Mouse (Mus musculus): ENCODE measurements around the gene Impad1. TPM values are rescaled to one million over a fixed set of nuclear protein-coding genes. Genes with fewer than 3 reads are reported as not detected.

Gene Impad1
- polyA plus RNA-seq (2014; fragmentation: Nextera tagmentation; extraction: Ambion mirVana) = 53.5 and 53.8 TPM in 2 replicates

DNA sequence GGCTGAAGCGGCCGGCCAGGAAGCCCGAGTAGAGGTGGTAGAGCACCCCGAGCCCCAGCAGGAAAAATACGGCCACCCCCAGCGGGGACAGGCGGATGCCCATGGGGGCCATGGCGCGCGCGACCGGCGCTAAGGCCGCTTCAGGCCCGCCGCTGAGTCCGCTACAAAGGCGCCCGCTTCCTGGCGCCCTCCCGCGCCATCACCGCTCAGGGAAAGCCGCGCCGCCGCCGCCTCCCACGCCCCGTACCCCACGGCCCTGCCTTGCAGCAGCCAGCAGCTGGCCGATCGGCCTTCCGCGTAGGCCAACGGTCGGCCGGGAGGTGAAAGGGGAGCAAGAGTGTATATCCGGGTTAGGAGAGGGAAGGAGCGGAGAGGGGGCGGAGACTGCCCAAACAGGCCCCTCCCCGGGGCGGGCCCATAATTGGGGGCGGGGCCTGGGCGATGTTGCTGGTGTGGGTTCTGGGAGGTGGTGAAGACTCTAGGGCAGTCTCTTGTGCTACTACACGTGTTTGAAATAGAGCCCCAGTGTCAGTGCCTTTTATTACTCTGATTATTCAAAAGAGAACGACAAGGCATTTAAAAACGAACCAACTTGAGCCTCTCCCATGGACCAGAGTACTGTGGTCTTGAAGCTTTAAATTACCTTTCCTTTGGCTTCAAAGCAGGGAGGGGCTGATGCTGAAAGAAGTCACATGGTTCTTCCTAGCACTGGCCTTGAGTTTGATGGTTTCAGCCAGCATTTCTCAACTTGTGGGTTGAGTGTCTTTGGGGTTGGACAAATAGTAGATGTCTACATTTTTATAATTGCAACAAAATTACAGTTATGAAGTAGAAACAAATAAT lies at the start of gene Impad1:
Gene Impad1 (minus strand): TSS at position 364 of the 843 bp plus-strand sequence.
- WGBS = under 1% methylated on average over 45 of the region's 48 CpGs
- ATAC-seq (ENCODE audit: low FRiP score, low TSS enrichment) = peak; percentile 98

DNA sequence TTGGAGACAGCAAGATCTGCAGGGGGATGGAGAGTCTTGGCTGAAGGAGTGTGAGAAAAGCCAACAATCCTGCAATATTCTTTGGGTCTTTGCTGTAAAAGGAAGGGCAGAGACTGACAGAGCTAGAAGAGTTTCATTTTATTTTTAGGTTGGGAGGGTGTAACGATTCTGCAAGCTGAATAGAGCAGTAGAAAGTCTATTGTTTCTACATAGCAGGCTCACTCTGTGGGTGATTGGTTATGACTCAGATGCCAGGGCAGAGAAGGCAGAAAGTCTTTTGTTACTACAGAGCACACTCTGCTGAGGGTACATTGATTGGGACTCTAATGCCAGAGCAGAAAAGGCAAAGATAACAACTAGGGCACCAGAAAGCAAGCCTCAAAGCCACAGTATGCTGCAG lies 47.0 kb upstream of the Impad1 start:
- H3K4me1 ChIP-seq (ENCODE audit: control insufficient read depth, insufficient read depth, low read length) = no peaks in the 10 kb centered on the region
- 79% methylated on average over 1 of the region's 1 CpGs for WGBS
- no peak overlapping the region for H3K4me2 ChIP-seq (replicated peaks; ENCODE audit: low read depth, low read length)
- no peaks in the 10 kb centered on the region for H3K36me3 ChIP-seq (ENCODE audit: control insufficient read depth, insufficient read depth, low read length)
- H3K27me3 ChIP-seq (ENCODE audit: control insufficient read depth, insufficient read depth, low read length) = no peaks in the 10 kb centered on the region
- H3K9me3 ChIP-seq (ENCODE audit: control insufficient read depth, low read length) = no peaks in the 10 kb centered on the region
- H3K9ac ChIP-seq (ENCODE audit: low read depth, low read length) = no peak overlapping the region
- H3K4me3 ChIP-seq (ENCODE audit: low read length) = no peak overlapping the region
- ATAC-seq (ENCODE audit: low FRiP score, low TSS enrichment) = no peak
- H3K27ac ChIP-seq (ENCODE audit: low read depth, low read length) = no peak overlapping the region

More for the DNA sequence above, at the start of gene Impad1:
- H3K36me3 ChIP-seq (ENCODE audit: control insufficient read depth, insufficient read depth, low read length) = no peaks in the 10 kb centered on the region
- no peaks in the 10 kb centered on the region for H3K27me3 ChIP-seq (ENCODE audit: control insufficient read depth, insufficient read depth, low read length)
- H3K27ac ChIP-seq (ENCODE audit: low read depth, low read length) = peak within 1 kb of the TSS; percentile 70
- H3K4me3 ChIP-seq (ENCODE audit: low read length) = peak within 1 kb of the TSS; percentile 79
- no peaks in the 10 kb centered on the region for H3K9me3 ChIP-seq (ENCODE audit: control insufficient read depth, low read length)
- H3K4me1 ChIP-seq (ENCODE audit: control insufficient read depth, insufficient read depth, low read length) = peaks cover 8% of the 10 kb centered on the region
- peak within 1 kb of the TSS; percentile 72 for H3K4me2 ChIP-seq (replicated peaks; ENCODE audit: low read depth, low read length)
- H3K9ac ChIP-seq (ENCODE audit: low read depth, low read length) = peak within 1 kb of the TSS; percentile 84

DNA sequence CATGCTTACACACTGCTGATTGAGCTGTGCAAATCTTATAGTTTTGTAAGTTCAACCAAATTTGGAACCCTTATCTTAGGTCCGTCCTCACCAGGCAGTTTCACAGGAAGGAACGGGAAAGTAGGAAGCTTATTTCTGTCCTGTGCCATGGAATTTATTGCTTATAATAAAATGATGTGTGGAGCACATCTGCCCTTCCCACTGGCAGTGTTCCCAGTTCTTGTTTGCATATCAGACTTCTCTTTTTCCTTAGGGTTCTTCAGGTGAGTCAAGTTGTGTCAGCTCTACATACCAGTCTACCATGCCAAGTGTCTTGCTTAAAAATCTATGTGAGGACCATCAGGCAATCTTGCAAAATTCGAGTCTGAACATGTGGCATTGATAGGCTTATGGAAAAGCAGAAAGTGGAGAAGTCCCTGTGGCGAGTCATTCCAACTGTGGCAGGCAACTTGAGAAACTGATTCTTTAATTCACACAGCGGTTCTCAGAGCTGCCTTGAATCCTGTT lies 40.7 kb upstream of the Impad1 start:
- Histone ChIP-seq H3K9me3 (ENCODE audit: control insufficient read depth, low read length) (no peaks in the 10 kb centered on the region), H3K4me1 (ENCODE audit: control insufficient read depth, insufficient read depth, low read length) (no peaks in the 10 kb centered on the region), H3K4me3 (ENCODE audit: low read length) (no peak overlapping the region), H3K27ac (ENCODE audit: low read depth, low read length) (no peak overlapping the region), H3K36me3 (ENCODE audit: control insufficient read depth, insufficient read depth, low read length) (no peaks in the 10 kb centered on the region), H3K27me3 (ENCODE audit: control insufficient read depth, insufficient read depth, low read length) (no peaks in the 10 kb centered on the region), H3K4me2 (replicated peaks; ENCODE audit: low read depth, low read length) (no peak overlapping the region), H3K9ac (ENCODE audit: low read depth, low read length) (no peak overlapping the region)
- WGBS = 69% methylated on average over 5 of the region's 5 CpGs
- ATAC-seq (ENCODE audit: low FRiP score, low TSS enrichment) = no peak

DNA sequence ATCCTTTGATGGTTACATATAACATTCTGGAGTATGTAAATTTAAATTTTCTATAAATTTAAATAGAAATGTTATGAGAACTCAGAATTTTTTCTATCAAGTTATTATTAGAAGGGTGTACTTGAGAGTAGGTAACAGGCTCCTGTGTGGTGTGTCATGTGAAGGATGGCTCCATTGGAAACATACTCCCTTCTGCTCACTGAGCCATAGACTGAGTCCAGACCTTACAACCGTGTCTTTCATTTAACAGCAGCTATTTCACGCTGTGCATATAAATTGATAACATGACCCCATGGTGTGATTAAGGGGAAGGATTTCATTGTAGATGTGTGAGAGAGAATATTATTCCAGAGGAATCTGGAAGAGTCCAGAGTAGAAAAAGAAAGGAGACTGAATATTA lies 35.0 kb upstream of the Impad1 start:
- no peak overlapping the region for H3K27ac ChIP-seq (ENCODE audit: low read depth, low read length)
- H3K4me2 ChIP-seq (replicated peaks; ENCODE audit: low read depth, low read length) = no peak overlapping the region
- ATAC-seq (ENCODE audit: low FRiP score, low TSS enrichment) = no peak
- no peaks in the 10 kb centered on the region for H3K36me3 ChIP-seq (ENCODE audit: control insufficient read depth, insufficient read depth, low read length)
- H3K4me3 ChIP-seq (ENCODE audit: low read length) = no peak overlapping the region
- H3K9ac ChIP-seq (ENCODE audit: low read depth, low read length) = no peak overlapping the region
- H3K4me1 ChIP-seq (ENCODE audit: control insufficient read depth, insufficient read depth, low read length) = no peaks in the 10 kb centered on the region
- H3K9me3 ChIP-seq (ENCODE audit: control insufficient read depth, low read length) = no peaks in the 10 kb centered on the region
- WGBS = 51% methylated on average over 2 of the region's 2 CpGs
- H3K27me3 ChIP-seq (ENCODE audit: control insufficient read depth, insufficient read depth, low read length) = no peaks in the 10 kb centered on the region

DNA sequence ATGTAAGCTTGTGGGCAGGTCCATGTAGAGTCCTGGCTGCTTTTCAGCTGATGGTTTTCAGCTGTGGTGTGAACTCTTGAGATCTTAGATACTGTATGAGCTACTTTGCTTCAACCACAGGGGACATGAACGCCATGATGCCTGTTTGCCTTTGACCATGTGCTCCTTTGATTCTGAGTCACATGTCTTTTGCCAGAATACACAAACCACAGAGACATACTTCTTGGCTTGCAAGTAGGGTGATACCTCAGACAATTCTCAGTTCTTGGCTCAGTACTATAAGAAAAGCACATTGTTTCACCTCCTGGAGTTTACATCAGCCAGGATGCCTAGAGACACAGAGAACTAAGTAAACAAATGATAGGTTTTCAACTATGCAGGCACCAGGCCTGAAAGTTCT lies 29.0 kb upstream of the Impad1 start:
- Histone ChIP-seq H3K9ac (ENCODE audit: low read depth, low read length) (no peak overlapping the region), H3K9me3 (ENCODE audit: control insufficient read depth, low read length) (no peaks in the 10 kb centered on the region), H3K27me3 (ENCODE audit: control insufficient read depth, insufficient read depth, low read length) (no peaks in the 10 kb centered on the region), H3K4me2 (replicated peaks; ENCODE audit: low read depth, low read length) (no peak overlapping the region), H3K27ac (ENCODE audit: low read depth, low read length) (no peak overlapping the region), H3K4me3 (ENCODE audit: low read length) (no peak overlapping the region), H3K4me1 (ENCODE audit: control insufficient read depth, insufficient read depth, low read length) (no peaks in the 10 kb centered on the region), H3K36me3 (ENCODE audit: control insufficient read depth, insufficient read depth, low read length) (no peaks in the 10 kb centered on the region)
- 76% methylated on average over 1 of the region's 1 CpGs for WGBS
- ATAC-seq (ENCODE audit: low FRiP score, low TSS enrichment) = no peak

DNA sequence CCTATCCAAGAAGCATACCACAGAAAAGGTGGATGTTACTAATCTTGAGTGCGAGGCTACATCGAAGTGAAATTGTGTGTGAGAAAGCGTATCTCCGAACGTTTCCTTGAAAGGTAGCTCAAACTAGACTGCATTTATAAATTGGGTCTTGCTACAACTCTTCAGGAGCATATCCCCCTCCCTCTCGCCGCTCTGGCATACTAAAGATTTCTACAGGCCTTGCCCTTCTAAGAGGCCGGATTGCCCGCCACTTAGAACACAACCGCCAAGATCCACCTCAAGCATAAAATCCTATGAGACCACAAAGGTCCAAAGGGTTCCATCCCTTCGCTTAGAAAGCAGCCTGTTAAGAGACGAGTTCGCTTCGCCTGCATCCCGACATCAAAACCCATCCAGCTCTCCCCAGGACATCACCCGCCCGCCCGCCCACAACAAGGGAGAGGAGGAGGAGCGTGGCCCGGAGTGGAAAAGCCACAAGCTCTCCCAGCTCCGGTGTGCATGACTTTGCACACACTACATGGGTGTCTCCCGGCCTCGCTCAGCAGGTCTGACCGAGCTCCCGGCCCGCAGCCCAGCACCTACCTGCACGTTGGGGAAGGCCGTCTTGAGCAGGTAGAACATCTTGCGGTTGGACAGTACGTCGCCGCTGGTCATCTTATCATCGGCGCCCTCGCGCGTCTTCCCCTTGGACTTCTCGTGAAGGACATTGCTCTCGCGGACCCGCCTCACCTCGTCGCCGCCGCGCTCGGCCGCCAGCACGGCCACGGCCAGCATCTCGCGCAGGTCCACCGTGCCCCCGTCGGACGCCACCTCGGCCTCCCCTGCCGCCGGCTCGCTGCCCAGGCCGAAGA lies 789 bp downstream of the Impad1 start:
- WGBS = under 1% methylated on average over 57 of the region's 61 CpGs
- H3K4me1 ChIP-seq (ENCODE audit: control insufficient read depth, insufficient read depth, low read length) = peaks cover 8% of the 10 kb centered on the region
- H3K27me3 ChIP-seq (ENCODE audit: control insufficient read depth, insufficient read depth, low read length) = no peaks in the 10 kb centered on the region
- peak overlapping the region; percentile 84 for H3K9ac ChIP-seq (ENCODE audit: low read depth, low read length)
- peak overlapping the region; percentile 70 for H3K27ac ChIP-seq (ENCODE audit: low read depth, low read length)
- ATAC-seq (ENCODE audit: low FRiP score, low TSS enrichment) = peak; percentile 77
- peak overlapping the region; percentile 72 for H3K4me2 ChIP-seq (replicated peaks; ENCODE audit: low read depth, low read length)
- H3K36me3 ChIP-seq (ENCODE audit: control insufficient read depth, insufficient read depth, low read length) = no peaks in the 10 kb centered on the region
- H3K9me3 ChIP-seq (ENCODE audit: control insufficient read depth, low read length) = no peaks in the 10 kb centered on the region
- peak overlapping the region; percentile 79 for H3K4me3 ChIP-seq (ENCODE audit: low read length)

DNA sequence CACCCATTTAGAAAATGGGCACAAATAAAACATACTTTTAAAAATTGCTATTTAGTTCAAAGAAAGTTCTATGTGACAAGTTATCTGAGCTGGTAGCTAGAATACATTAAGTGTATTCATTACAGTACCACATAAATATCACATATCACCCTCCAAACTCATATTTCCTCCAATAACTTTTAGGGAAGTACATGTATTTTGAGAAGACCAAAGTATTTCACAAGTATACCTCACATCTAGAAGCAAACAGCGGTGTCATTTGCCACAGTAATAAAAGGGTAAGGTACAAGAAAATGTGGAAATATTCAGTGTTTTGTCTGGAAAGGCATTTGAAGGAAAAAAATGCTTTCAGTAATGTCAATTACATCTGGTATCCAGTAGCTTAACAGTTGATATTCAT lies 2.0 kb downstream of the Impad1 start:
- Histone ChIP-seq H3K27ac (ENCODE audit: low read depth, low read length) (no peak overlapping the region), H3K4me2 (replicated peaks; ENCODE audit: low read depth, low read length) (peak overlapping the region; percentile 72), H3K4me1 (ENCODE audit: control insufficient read depth, insufficient read depth, low read length) (peaks cover 8% of the 10 kb centered on the region), H3K4me3 (ENCODE audit: low read length) (peak overlapping the region; percentile 79; the same call in 1 of the 2 replicates), H3K9me3 (ENCODE audit: control insufficient read depth, low read length) (no peaks in the 10 kb centered on the region), H3K27me3 (ENCODE audit: control insufficient read depth, insufficient read depth, low read length) (no peaks in the 10 kb centered on the region), H3K36me3 (ENCODE audit: control insufficient read depth, insufficient read depth, low read length) (no peaks in the 10 kb centered on the region), H3K9ac (ENCODE audit: low read depth, low read length) (peak overlapping the region; percentile 84; the same call in 1 of the 2 replicates)
- WGBS = 86% methylated on average over 1 of the region's 1 CpGs
- ATAC-seq (ENCODE audit: low FRiP score, low TSS enrichment) = no peak

DNA sequence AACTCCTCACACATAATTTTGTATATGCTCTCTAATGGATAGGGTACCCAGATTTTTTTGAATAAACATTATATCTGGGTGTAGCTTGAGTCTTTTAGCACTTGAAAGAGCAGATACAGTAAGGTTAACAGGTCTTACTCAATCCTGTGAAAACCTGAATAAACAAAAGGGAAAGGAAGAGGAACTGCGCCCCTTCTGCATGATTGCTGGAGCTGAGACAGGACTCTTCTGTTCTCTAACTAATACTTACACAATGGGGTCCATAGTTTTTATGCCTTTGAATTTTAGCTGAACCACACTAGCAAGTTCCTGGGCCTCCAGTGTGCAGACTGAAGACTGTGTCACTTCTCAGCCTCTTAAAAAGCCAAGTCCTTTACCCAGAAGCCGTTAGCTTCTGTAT lies 8.0 kb downstream of the Impad1 start:
- no peaks in the 10 kb centered on the region for H3K4me1 ChIP-seq (ENCODE audit: control insufficient read depth, insufficient read depth, low read length)
- H3K4me3 ChIP-seq (ENCODE audit: low read length) = no peak overlapping the region
- no peaks in the 10 kb centered on the region for H3K27me3 ChIP-seq (ENCODE audit: control insufficient read depth, insufficient read depth, low read length)
- WGBS = 96% methylated on average over 2 of the region's 2 CpGs
- H3K9ac ChIP-seq (ENCODE audit: low read depth, low read length) = no peak overlapping the region
- no peak overlapping the region for H3K4me2 ChIP-seq (replicated peaks; ENCODE audit: low read depth, low read length)
- no peak overlapping the region for H3K27ac ChIP-seq (ENCODE audit: low read depth, low read length)
- peaks cover 3% of the 10 kb centered on the region; the same call in 1 of the 2 replicates for H3K36me3 ChIP-seq (ENCODE audit: control insufficient read depth, insufficient read depth, low read length)
- H3K9me3 ChIP-seq (ENCODE audit: control insufficient read depth, low read length) = peaks cover 6% of the 10 kb centered on the region; the same call in 1 of the 2 replicates
- ATAC-seq (ENCODE audit: low FRiP score, low TSS enrichment) = no peak
